Comparison of ENCODE assay signal across 18 mouse cellular contexts in the genomic region with DNA sequence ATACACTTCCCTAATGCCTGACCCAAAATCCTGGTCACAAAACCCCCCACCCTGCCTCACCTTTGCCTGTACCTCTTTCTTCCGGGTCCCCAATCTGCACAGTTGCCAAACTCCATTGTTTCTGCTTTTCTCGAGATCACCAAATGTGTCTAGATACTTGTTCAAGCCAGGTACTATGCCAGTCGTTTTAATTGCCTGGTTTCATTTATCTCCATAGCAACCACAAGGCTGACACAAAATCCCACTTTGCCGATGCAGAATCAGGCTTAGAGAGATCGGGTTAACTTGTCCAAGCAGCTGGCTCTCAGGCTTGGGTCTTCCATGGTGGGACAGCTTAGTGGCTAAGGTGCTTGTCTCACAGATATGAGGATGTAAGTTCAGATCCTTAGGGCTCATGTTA. TPM values are rescaled to one million over a fixed set of nuclear protein-coding genes. Genes with fewer than 3 reads are reported as not detected.
DNase-seq lines count a peak whose midpoint lies in the region; ATAC-seq and TF ChIP-seq lines count a peak whose summit lies in the region.
"Had no signal": no experiment of that assay in that cellular context is flagged by ENCODE, and none has a peak within 500 bp of the region (broad histone marks: within the 10 kb centered on the region; RNA-seq: fewer than 3 reads in every experiment).

No protein-coding gene starts in this region.

- no peaks in the 10 kb centered on the region for H3K36me3 ChIP-seq in forebrain, embryonic 11.5 days (ENCODE audit: control insufficient read depth, insufficient read depth, low read length)
- H3K36me3 ChIP-seq in forebrain, embryonic 10.5 days (replicated peaks) = no peaks in the 10 kb centered on the region
- no peaks in the 10 kb centered on the region for H3K36me3 ChIP-seq in neural tube, embryonic 13.5 days
- no peaks in the 10 kb centered on the region for H3K36me3 ChIP-seq in forebrain, postnatal 0 days (ENCODE audit: insufficient read depth)
- H3K36me3 ChIP-seq in neural tube, embryonic 14.5 days (ENCODE audit: control insufficient read depth, insufficient read depth, low read length) = no peaks in the 10 kb centered on the region
- H3K36me3 ChIP-seq: embryonic facial prominence, embryonic 15.5 days; kidney, embryonic 15.5 days; lung, embryonic 15.5 days; neural tube, embryonic 12.5 days had no signal

- intact Hi-C loops in gastrocnemius, postnatal 36 days (cut with DNase I) = no loop called here

- H3K4me3 ChIP-seq in forebrain, embryonic 11.5 days (ENCODE audit: low read depth, low read length) = no peak overlapping the region
- H3K4me3 ChIP-seq in forebrain, embryonic 10.5 days = no peak overlapping the region
- H3K4me3 ChIP-seq in neural tube, embryonic 13.5 days = peak overlapping the region; percentile 1; the same call in 1 of the 2 replicates
- peak overlapping the region; percentile 39 for H3K4me3 ChIP-seq in forebrain, postnatal 0 days (ENCODE audit: low read depth, low read length)
- H3K4me3 ChIP-seq in neural tube, embryonic 14.5 days (ENCODE audit: low read depth, low read length) = no peak overlapping the region
- H3K4me3 ChIP-seq: neural tube, embryonic 12.5 days had no signal

- peak; percentile 49 for DNase-seq in forebrain, embryonic 11.5 days (ENCODE audit: low spot score)
- no peak for DNase-seq in forebrain, embryonic 10.5 days (ENCODE audit: extremely low spot score, low spot score)
- DNase-seq in neural tube, embryonic 10.5 days (ENCODE audit: extremely low spot score, low spot score) = no peak
- DNase-seq in forebrain, postnatal 0 days = peak; percentile 79
- DNase-seq in adrenal gland, postnatal 4 days (ENCODE audit: low spot score in 2 of 2) = no peak
- DNase-seq in gastrocnemius, postnatal 36 days = no peak
- DNase-seq: adrenal gland, adult 2 months; cerebellum, postnatal 36 days; layer of hippocampus, postnatal 36 days had no signal

- H3K9me3 ChIP-seq in forebrain, embryonic 11.5 days (ENCODE audit: control insufficient read depth, low read length) = no peaks in the 10 kb centered on the region
- no peaks in the 10 kb centered on the region for H3K9me3 ChIP-seq in forebrain, embryonic 10.5 days
- H3K9me3 ChIP-seq in neural tube, embryonic 13.5 days = no peaks in the 10 kb centered on the region
- H3K9me3 ChIP-seq in forebrain, postnatal 0 days (ENCODE audit: low read length) = no peaks in the 10 kb centered on the region
- H3K9me3 ChIP-seq in neural tube, embryonic 14.5 days (ENCODE audit: control insufficient read depth, low read length) = no peaks in the 10 kb centered on the region
- H3K9me3 ChIP-seq: embryonic facial prominence, embryonic 15.5 days; kidney, embryonic 15.5 days; limb, embryonic 13.5 days; lung, embryonic 15.5 days; megakaryocyte, embryonic 14.5 days; neural tube, embryonic 12.5 days had no signal

- no peak for ATAC-seq in forebrain, embryonic 11.5 days (replicated peaks; ENCODE audit: low FRiP score)
- no peak for ATAC-seq in neural tube, embryonic 13.5 days (ENCODE audit: low read depth)
- ATAC-seq in forebrain, postnatal 0 days = no peak
- ATAC-seq in neural tube, embryonic 14.5 days (ENCODE audit: low read depth) = no peak

- H3K4me2 ChIP-seq in forebrain, embryonic 11.5 days (ENCODE audit: low read depth, low read length, severe bottlenecking) = no peak overlapping the region
- peak overlapping the region; percentile 63 for H3K4me2 ChIP-seq in neural tube, embryonic 13.5 days
- peak overlapping the region; percentile 70 for H3K4me2 ChIP-seq in forebrain, postnatal 0 days (ENCODE audit: low read depth)
- peak overlapping the region; percentile 54; the same call in 1 of the 2 replicates for H3K4me2 ChIP-seq in neural tube, embryonic 14.5 days (ENCODE audit: low read depth, low read length)

- H3K9ac ChIP-seq in forebrain, embryonic 11.5 days (ENCODE audit: low read length) = no peak overlapping the region
- H3K9ac ChIP-seq in neural tube, embryonic 13.5 days = peak overlapping the region; percentile 62; the same call in 1 of the 2 replicates
- peak overlapping the region; percentile 31 for H3K9ac ChIP-seq in forebrain, postnatal 0 days
- H3K9ac ChIP-seq in neural tube, embryonic 14.5 days (replicated peaks; ENCODE audit: low read depth, low read length) = no peak overlapping the region
- H3K9ac ChIP-seq: limb, embryonic 13.5 days had no signal

- no peak overlapping the region for H3K27ac ChIP-seq in forebrain, embryonic 11.5 days (ENCODE audit: low read depth, low read length)
- H3K27ac ChIP-seq in forebrain, embryonic 10.5 days = no peak overlapping the region
- H3K27ac ChIP-seq in neural tube, embryonic 13.5 days (replicated peaks) = peak overlapping the region; percentile 6
- H3K27ac ChIP-seq in forebrain, postnatal 0 days (ENCODE audit: low read depth, low read length) = peak overlapping the region; percentile 90
- peak overlapping the region; percentile 72 for H3K27ac ChIP-seq in neural tube, embryonic 14.5 days (ENCODE audit: low read depth, low read length)
- H3K27ac ChIP-seq: kidney, embryonic 15.5 days; limb, embryonic 13.5 days; lung, embryonic 15.5 days; neural tube, embryonic 12.5 days had no signal

- no peaks in the 10 kb centered on the region for H3K27me3 ChIP-seq in forebrain, embryonic 11.5 days (ENCODE audit: control insufficient read depth, insufficient read depth, low read length)
- H3K27me3 ChIP-seq in forebrain, embryonic 10.5 days (ENCODE audit: poor library complexity, severe bottlenecking) = peaks cover 8% of the 10 kb centered on the region; the same call in 1 of the 2 replicates
- H3K27me3 ChIP-seq in neural tube, embryonic 13.5 days = no peaks in the 10 kb centered on the region
- no peaks in the 10 kb centered on the region for H3K27me3 ChIP-seq in forebrain, postnatal 0 days (ENCODE audit: insufficient read depth, low read length)
- no peaks in the 10 kb centered on the region for H3K27me3 ChIP-seq in neural tube, embryonic 14.5 days (ENCODE audit: control insufficient read depth, insufficient read depth, low read length)
- H3K27me3 ChIP-seq: embryonic facial prominence, embryonic 15.5 days; kidney, embryonic 15.5 days; limb, embryonic 13.5 days; lung, embryonic 15.5 days; neural tube, embryonic 12.5 days had no signal

- peaks cover 9% of the 10 kb centered on the region for H3K4me1 ChIP-seq in forebrain, embryonic 11.5 days (replicated peaks; ENCODE audit: control insufficient read depth, insufficient read depth, low read length)
- peaks cover 54% of the 10 kb centered on the region for H3K4me1 ChIP-seq in forebrain, embryonic 10.5 days
- H3K4me1 ChIP-seq in neural tube, embryonic 13.5 days (replicated peaks) = peaks cover 47% of the 10 kb centered on the region
- H3K4me1 ChIP-seq in forebrain, postnatal 0 days (ENCODE audit: insufficient read depth) = peaks cover 19% of the 10 kb centered on the region
- H3K4me1 ChIP-seq in neural tube, embryonic 14.5 days (ENCODE audit: control insufficient read depth, insufficient read depth, low read length) = peaks cover 10% of the 10 kb centered on the region; the same call in 1 of the 2 replicates

- no peak for TF ChIP-seq CTCF in forebrain, postnatal 0 days (IDR thresholded peaks at IDR 0.05; ENCODE audit: low read depth)

- 28% methylated on average over 5 of the region's 5 CpGs for WGBS in forebrain, embryonic 11.5 days
- 32% methylated on average over 5 of the region's 5 CpGs for WGBS in forebrain, embryonic 10.5 days
- 20% methylated on average over 5 of the region's 5 CpGs for WGBS in neural tube, embryonic 13.5 days
- 7% methylated on average over 5 of the region's 5 CpGs for WGBS in forebrain, postnatal 0 days
- WGBS in neural tube, embryonic 14.5 days = 16% methylated on average over 5 of the region's 5 CpGs

RNA-seq across cellular contexts. Expression of gene Pafah2, which starts 4.1 kb away (rescaled TPM):
- polyA plus RNA-seq in forebrain, embryonic 11.5 days (2014; fragmentation: Nextera tagmentation; extraction: Ambion mirVana) = 7.2 and 8.8 TPM in 2 replicates
- polyA plus RNA-seq in forebrain, embryonic 10.5 days (2016; fragmentation: Nextera tagmentation; extraction: Ambion mirVana) = 6.3 and 6.4 TPM in 2 replicates
- polyA plus RNA-seq in neural tube, embryonic 13.5 days (2015; fragmentation: Nextera tagmentation; extraction: Ambion mirVana) = 7.4 and 8.0 TPM in 2 replicates
- 11.1 and 18.0 TPM in 2 replicates for total RNA-seq in forebrain, postnatal 0 days (2014; rRNA removed)
- 6.4 and 7.6 TPM in 2 replicates for polyA plus RNA-seq in forebrain, postnatal 0 days (2015; fragmentation: Nextera tagmentation; extraction: Ambion mirVana)
- 7.7 and 7.8 TPM in 2 replicates for polyA plus RNA-seq in neural tube, embryonic 14.5 days (2014; fragmentation: Nextera tagmentation; extraction: Ambion mirVana)
- total RNA-seq in adrenal gland, postnatal 4 days (2021) = 10 to 100 TPM; 13.9 to 14.9 TPM
- total RNA-seq in gastrocnemius, postnatal 36 days (2021) = 1 to 10 TPM; 1.8 to 4.0 TPM

RNA-seq across cellular contexts. Expression of gene Extl1, which starts 16.6 kb away (rescaled TPM):
- polyA plus RNA-seq in forebrain, embryonic 11.5 days (2014; fragmentation: Nextera tagmentation; extraction: Ambion mirVana) = 0.15 and 0.71 TPM in 2 replicates
- polyA plus RNA-seq in forebrain, embryonic 10.5 days (2016; fragmentation: Nextera tagmentation; extraction: Ambion mirVana) = 0.22 and 0.27 TPM in 2 replicates
- polyA plus RNA-seq in neural tube, embryonic 13.5 days (2015; fragmentation: Nextera tagmentation; extraction: Ambion mirVana) = 0.66 and 0.73 TPM in 2 replicates
- 0.95 and 1.4 TPM in 2 replicates for total RNA-seq in forebrain, postnatal 0 days (2014; rRNA removed)
- 1.2 TPM in 2 replicates for polyA plus RNA-seq in forebrain, postnatal 0 days (2015; fragmentation: Nextera tagmentation; extraction: Ambion mirVana)
- 0.31 and 0.53 TPM in 2 replicates for polyA plus RNA-seq in neural tube, embryonic 14.5 days (2014; fragmentation: Nextera tagmentation; extraction: Ambion mirVana)
- 1 to 10 TPM; 1.4 to 1.5 TPM for total RNA-seq in adrenal gland, postnatal 4 days (2021)
- 10 to 100 TPM; 25.9 to 29.9 TPM for total RNA-seq in gastrocnemius, postnatal 36 days (2021)
- total RNA-seq: granulocyte monocyte progenitor cell, adult 5-6 weeks had no signal

RNA-seq across cellular contexts. Expression of gene Slc30a2, which starts 57.2 kb away (rescaled TPM):
- polyA plus RNA-seq in forebrain, embryonic 11.5 days (2014; fragmentation: Nextera tagmentation; extraction: Ambion mirVana) = not detected in 2 replicates
- polyA plus RNA-seq in forebrain, embryonic 10.5 days (2016; fragmentation: Nextera tagmentation; extraction: Ambion mirVana) = not detected in 2 replicates
- 0.15 and 0.22 TPM in 2 replicates for polyA plus RNA-seq in neural tube, embryonic 13.5 days (2015; fragmentation: Nextera tagmentation; extraction: Ambion mirVana)
- 0.08 TPM in 1 of 2 replicates, not detected in the other for total RNA-seq in forebrain, postnatal 0 days (2014; rRNA removed)
- polyA plus RNA-seq in forebrain, postnatal 0 days (2015; fragmentation: Nextera tagmentation; extraction: Ambion mirVana) = 0.15 and 0.28 TPM in 2 replicates
- 0.10 and 0.16 TPM in 2 replicates for polyA plus RNA-seq in neural tube, embryonic 14.5 days (2014; fragmentation: Nextera tagmentation; extraction: Ambion mirVana)
- total RNA-seq in adrenal gland, postnatal 4 days (2021) = 10 to 100 TPM; 33.4 to 35.2 TPM
- total RNA-seq in gastrocnemius, postnatal 36 days (2021) = 10 to 100 TPM in 1 of 2 experiments, 1 to 10 TPM in 1; 3.8 to 22.3 TPM
- total RNA-seq: granulocyte monocyte progenitor cell, adult 5-6 weeks; layer of hippocampus, postnatal 36 days had no signal
- polyA plus RNA-seq: neural tube, embryonic 12.5 days had no signal

Comparison
In these comparisons a context has a peak if more than half of its experiments do, and no peak if none do; other contexts are left out.
1. DNase-seq: peak in forebrain, embryonic 11.5 days (single experiment) and forebrain, postnatal 0 days (single experiment); none in forebrain, embryonic 10.5 days (single experiment), neural tube, embryonic 10.5 days (single experiment), adrenal gland, postnatal 4 days (0 of 2) and gastrocnemius, postnatal 36 days (0 of 2).
2. H3K27ac ChIP-seq: peak in neural tube, embryonic 13.5 days (single experiment), forebrain, postnatal 0 days (single experiment) and neural tube, embryonic 14.5 days (single experiment); none in forebrain, embryonic 11.5 days (single experiment) and forebrain, embryonic 10.5 days (single experiment).
3. H3K4me3 ChIP-seq: peak in neural tube, embryonic 13.5 days (single experiment) and forebrain, postnatal 0 days (single experiment); none in forebrain, embryonic 11.5 days (single experiment), forebrain, embryonic 10.5 days (single experiment) and neural tube, embryonic 14.5 days (single experiment).
4. H3K9ac ChIP-seq: peak in neural tube, embryonic 13.5 days (single experiment) and forebrain, postnatal 0 days (single experiment); none in forebrain, embryonic 11.5 days (single experiment) and neural tube, embryonic 14.5 days (single experiment).